Mouse (Mus musculus) neural tube, embryonic 15.5 days (tissue): ENCODE measurements around the gene Pacsin1. TPM values are rescaled to one million over a fixed set of nuclear protein-coding genes. Genes with fewer than 3 reads are reported as not detected.

ENCODE experiments used
- ATAC-seq: fragments of 200-750 bp; cut with Nextera tagmentation; 2 replicates; pipeline ENCODE4 v1.8.0; 2017; ENCODE audit warnings: mild to moderate bottlenecking, moderate TSS enrichment, moderate library complexity; ENCODE audit not compliant: low FRiP score
- H3K27ac ChIP-seq: fragments of 300-500 bp; sonication (generic); replicated peaks from 2 replicates; pipeline ENCODE4 v1.5.1; 2015; ENCODE audit warnings: mild to moderate bottlenecking, inconsistent platforms
- H3K27me3 ChIP-seq: fragments of 300-500 bp; sonication (generic); replicated peaks from 2 replicates; pipeline ENCODE4 v1.6.1; 2015; ENCODE audit warnings: inconsistent platforms
- H3K36me3 ChIP-seq: fragments of 300-500 bp; sonication (generic); 2 replicates; pipeline ENCODE4 v1.6.1; 2015; ENCODE audit warnings: inconsistent platforms
- H3K4me1 ChIP-seq: fragments of 300-500 bp; sonication (generic); 2 replicates; pipeline ENCODE4 v1.6.1; 2015; ENCODE audit warnings: inconsistent platforms
- H3K4me2 ChIP-seq: fragments of 300-500 bp; sonication (generic); 2 replicates; pipeline ENCODE4 v1.6.1; 2015; ENCODE audit warnings: inconsistent platforms, mild to moderate bottlenecking, moderate library complexity
- H3K4me3 ChIP-seq: fragments of 300-500 bp; sonication (generic); replicated peaks from 2 replicates; pipeline ENCODE4 v1.5.1; 2015; ENCODE audit warnings: mild to moderate bottlenecking, inconsistent platforms
- H3K9ac ChIP-seq: fragments of 300-500 bp; sonication (generic); replicated peaks from 2 replicates; pipeline ENCODE4 v1.6.1; 2015; ENCODE audit warnings: mild to moderate bottlenecking, inconsistent platforms
- H3K9me3 ChIP-seq: fragments of 300-500 bp; sonication (generic); replicated peaks from 2 replicates; pipeline ENCODE4 v1.6.1; 2016; ENCODE audit warnings: inconsistent platforms
- WGBS: fragments of 180-500 bp; shearing (Covaris S2); methylation state at CpG from one replicate; pipeline ENCODE4 v1.1.7; 2015; ENCODE audit warnings: mixed read lengths; 5-methylcytosine and 5-hydroxymethylcytosine counted together
- polyA plus RNA-seq: library from polyadenylated mRNA; unstranded; fragments of >200 nt; fragmentation: Nextera tagmentation; extraction: Ambion mirVana; gene quantifications from 2 replicates; pipeline ENCODE4 v1.2.1, GENCODE M21; 2015

The Pacsin1 gene
- 62.6 and 66.7 TPM in 2 replicates for polyA plus RNA-seq

DNA sequence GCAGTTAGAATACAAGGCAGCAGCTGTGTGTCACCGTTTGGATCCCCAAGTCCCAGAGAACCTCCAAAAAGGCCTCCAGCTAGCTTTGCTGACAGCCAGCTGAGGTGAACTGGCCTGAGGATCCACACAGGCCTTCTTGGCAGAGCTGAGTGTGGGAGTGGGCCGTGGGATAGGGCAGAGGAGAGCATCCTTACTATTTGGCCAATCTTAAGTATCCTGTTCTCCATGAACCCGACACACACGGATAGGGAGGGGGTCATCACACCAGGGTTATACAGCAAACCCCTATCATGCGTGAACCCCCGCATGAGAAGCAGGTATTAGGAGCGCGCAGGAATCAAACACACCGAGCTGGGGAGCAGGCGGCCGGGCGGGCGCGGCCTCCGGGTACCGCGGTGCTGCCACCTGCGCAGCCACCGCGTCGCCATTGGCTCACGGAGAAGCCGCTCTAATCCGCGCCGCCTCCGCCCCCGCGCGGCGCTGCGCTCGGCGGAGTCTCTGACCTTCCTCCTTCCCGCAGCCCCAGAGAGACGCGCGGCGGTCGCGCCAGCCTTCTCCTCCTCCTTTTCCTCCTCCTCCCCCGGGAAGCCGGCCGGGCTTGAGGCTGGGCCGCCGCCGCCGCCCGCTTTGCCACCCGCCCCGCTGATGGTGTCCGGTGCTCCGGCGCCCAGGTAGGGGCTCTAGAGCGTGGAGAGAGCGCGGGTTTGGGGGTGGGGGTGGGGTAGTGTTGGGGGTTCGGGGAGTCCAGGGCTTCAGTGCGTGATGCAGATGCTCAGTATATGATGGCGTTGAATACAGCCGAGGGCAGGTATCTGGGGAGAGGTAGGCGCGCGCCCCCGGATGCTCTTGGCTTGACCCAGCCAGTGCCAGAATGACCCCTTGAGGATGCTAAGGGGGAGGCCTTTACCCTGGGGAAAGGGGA, at the start of gene Pacsin1:
Gene Pacsin1 (plus strand): TSS at position 421 of the 922 bp plus-strand sequence.
- Histone ChIP-seq H3K27ac (peak within 1 kb of the TSS; percentile 77), H3K4me3 (peak within 1 kb of the TSS; percentile 69), H3K36me3 (no peaks in the 10 kb centered on the region), H3K4me2 (peak within 1 kb of the TSS; percentile 73), H3K9ac (peak within 1 kb of the TSS; percentile 81), H3K9me3 (no peaks in the 10 kb centered on the region), H3K27me3 (no peaks in the 10 kb centered on the region), H3K4me1 (peaks cover 29% of the 10 kb centered on the region)
- ATAC-seq = peak; percentile 89
- WGBS = 1% methylated on average over 49 of the region's 65 CpGs

DNA sequence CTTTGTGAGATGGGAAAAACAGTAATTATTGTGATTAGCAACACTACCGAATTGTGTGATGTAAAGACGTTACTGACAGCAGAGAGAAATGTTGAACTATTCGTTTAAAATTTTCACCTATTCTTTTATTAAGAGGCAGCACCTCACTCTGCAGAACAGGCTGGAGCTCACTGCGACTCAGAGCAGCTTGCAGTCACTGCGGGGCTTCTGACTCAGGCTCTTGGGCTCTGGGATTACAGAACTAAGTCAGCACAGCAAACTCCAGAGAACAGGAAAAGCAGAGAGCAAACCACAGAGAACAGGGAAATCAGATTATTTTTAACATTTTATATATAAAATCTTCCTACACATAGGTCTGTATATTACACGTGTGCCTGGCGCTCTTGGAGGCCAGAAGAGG, 45.7 kb upstream of the Pacsin1 start:
- Histone ChIP-seq H3K4me2 (no peak overlapping the region), H3K4me3 (no peak overlapping the region), H3K27ac (no peak overlapping the region; the same call in 1 of the 2 replicates), H3K9me3 (no peaks in the 10 kb centered on the region), H3K36me3 (peaks cover 4% of the 10 kb centered on the region; the same call in 1 of the 2 replicates), H3K27me3 (no peaks in the 10 kb centered on the region), H3K4me1 (peaks cover 65% of the 10 kb centered on the region), H3K9ac (no peak overlapping the region)
- no peak for ATAC-seq
- 86% methylated on average over 7 of the region's 7 CpGs for WGBS

DNA sequence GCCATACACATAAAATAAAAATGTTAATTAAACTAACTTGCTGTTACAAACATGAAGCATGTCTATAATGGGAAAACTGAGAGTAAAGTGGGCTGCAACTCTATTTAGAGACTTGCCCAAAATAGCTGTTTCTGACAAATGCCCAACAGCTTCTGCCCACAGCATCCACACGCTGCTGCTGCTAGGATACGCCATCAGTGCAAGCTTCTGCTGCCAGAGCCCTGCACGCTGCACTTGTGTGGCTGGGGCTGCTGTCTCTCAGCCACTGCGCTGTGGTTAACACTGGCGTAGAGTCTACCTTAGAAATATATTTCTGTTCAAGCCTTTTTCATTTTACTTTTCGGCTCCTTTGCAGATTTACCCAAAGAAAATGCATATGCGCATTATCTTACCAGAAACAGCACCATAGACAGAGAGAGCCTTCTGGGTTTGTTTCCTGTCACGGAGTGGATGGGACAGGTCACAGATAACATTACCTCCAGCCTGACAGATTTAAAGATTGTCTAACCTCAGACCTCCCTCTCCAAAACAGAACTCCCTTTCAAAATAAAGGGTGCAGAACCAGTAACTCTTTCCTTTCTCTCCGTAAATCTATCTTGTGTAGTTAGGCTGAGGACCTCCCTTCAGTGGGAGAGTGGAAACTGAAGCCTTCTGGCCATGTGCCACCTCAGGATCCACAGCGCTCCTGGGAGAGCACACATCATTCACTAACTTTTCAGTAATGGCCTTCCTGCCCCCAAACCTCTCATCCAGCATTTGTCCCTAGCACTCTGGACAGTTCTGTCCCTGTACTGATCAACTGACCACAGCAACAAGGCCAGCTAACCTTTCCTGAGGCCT, 44.4 kb upstream of the Pacsin1 start:
- H3K9me3 ChIP-seq = no peaks in the 10 kb centered on the region
- WGBS = 65% methylated on average over 10 of the region's 10 CpGs
- H3K36me3 ChIP-seq = peaks cover 4% of the 10 kb centered on the region; the same call in 1 of the 2 replicates
- no peak overlapping the region for H3K4me3 ChIP-seq
- no peak overlapping the region; the same call in 1 of the 2 replicates for H3K9ac ChIP-seq
- no peaks in the 10 kb centered on the region for H3K27me3 ChIP-seq
- no peak overlapping the region for H3K4me2 ChIP-seq
- H3K27ac ChIP-seq = peak overlapping the region; percentile 51
- H3K4me1 ChIP-seq = peaks cover 60% of the 10 kb centered on the region
- no peak for ATAC-seq

DNA sequence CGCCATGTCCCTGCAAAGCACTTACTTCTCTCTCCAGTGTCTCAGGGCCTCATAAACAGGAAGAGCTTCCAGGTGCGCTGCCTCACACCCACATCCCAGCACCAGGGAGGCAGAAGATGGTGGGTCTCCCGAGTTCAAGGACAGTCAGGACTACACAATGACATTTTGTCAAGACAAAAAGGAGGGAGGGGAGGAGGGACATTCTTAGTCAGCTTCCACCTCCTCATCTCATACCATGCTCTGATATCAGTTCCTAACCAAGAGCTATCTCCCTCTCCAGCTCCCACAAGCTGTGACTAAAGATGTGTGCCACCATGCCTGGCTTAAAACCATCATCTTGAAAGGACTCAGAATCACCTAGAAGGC, 43.8 kb upstream of the Pacsin1 start:
- Histone ChIP-seq H3K4me2 (no peak overlapping the region; the same call in 1 of the 2 replicates), H3K9ac (no peak overlapping the region), H3K27me3 (no peaks in the 10 kb centered on the region), H3K27ac (peak overlapping the region; percentile 4; the same call in 1 of the 2 replicates), H3K36me3 (peaks cover 5% of the 10 kb centered on the region; the same call in 1 of the 2 replicates), H3K4me1 (peaks cover 56% of the 10 kb centered on the region), H3K4me3 (no peak overlapping the region), H3K9me3 (no peaks in the 10 kb centered on the region)
- ATAC-seq = no peak
- WGBS = 65% methylated on average over 3 of the region's 3 CpGs

DNA sequence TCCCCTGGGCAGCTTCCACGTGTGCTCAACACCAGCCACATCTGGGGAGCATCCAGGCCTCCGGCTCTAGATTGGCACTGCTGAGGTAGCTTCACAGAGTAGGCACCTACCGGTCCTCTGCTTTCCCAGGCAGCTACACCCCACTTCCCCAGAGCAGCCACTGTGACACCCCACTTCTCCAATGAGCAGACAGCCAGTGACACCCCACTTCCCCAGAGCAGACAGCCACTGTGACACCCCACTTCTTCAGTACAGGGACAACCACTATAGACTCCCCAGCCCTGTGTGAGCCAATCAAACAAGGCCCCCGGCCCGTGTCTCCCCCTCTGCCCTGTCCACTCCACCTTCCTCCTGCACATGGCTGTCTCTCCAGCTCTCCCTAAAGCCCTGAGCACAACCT, 43.3 kb upstream of the Pacsin1 start:
- Histone ChIP-seq H3K4me1 (peaks cover 52% of the 10 kb centered on the region), H3K36me3 (peaks cover 7% of the 10 kb centered on the region; the same call in 1 of the 2 replicates), H3K27me3 (no peaks in the 10 kb centered on the region), H3K4me2 (no peak overlapping the region; the same call in 1 of the 2 replicates), H3K4me3 (no peak overlapping the region), H3K9ac (no peak overlapping the region), H3K9me3 (no peaks in the 10 kb centered on the region), H3K27ac (0 out of 2 replicates have a peak overlapping the region, but pooled peaks have one; percentile 4)
- no peak for ATAC-seq
- 81% methylated on average over 5 of the region's 5 CpGs for WGBS

DNA sequence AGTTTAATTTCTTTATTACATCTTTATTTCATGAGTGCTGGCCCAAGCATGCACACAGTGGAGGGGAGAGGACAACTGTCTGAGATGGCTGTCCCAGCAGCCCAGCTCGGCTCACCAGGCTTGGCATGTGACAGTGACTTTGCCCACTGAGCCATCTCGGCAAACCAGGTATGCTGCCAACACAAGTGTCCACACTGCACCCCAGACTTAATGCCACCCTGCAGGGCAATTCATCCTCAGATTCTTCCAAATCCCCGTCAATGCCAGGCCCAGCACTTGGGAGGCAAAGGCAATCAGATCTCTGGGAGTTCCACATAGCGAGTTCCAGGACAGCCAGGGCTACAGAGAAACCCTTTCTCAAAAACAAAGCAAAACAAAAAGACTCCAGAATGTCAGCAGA, 42.3 kb upstream of the Pacsin1 start:
- H3K27me3 ChIP-seq = no peaks in the 10 kb centered on the region
- no peak overlapping the region; the same call in 1 of the 2 replicates for H3K27ac ChIP-seq
- H3K36me3 ChIP-seq = peaks cover 11% of the 10 kb centered on the region; the same call in 1 of the 2 replicates
- WGBS = 61% methylated on average over 4 of the region's 4 CpGs
- ATAC-seq = no peak
- H3K9ac ChIP-seq = no peak overlapping the region
- H3K4me1 ChIP-seq = peaks cover 52% of the 10 kb centered on the region
- H3K9me3 ChIP-seq = no peaks in the 10 kb centered on the region
- no peak overlapping the region for H3K4me3 ChIP-seq
- no peak overlapping the region for H3K4me2 ChIP-seq

DNA sequence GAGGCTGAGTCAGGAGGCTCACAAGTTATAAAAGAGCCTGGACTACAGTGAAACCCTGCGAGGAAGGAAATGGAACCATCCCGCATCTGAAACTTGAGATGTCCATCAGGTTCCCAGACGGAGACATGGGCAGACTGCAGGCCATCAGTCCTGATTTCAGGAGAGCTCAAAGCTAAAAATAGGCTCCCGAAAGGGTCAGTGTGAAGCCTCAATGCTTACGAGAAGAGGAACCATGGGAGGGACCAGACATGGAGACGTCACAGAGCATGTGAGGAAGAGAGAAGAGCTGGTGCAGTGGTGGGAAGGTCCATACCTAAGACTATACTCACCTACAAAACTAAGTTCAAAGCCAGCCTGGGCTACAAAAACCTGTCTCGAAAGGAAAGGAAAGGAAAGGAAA, 39.9 kb upstream of the Pacsin1 start:
- H3K9ac ChIP-seq = no peak overlapping the region
- WGBS = 87% methylated on average over 7 of the region's 7 CpGs
- no peak for ATAC-seq
- no peak overlapping the region for H3K27ac ChIP-seq
- peaks cover 61% of the 10 kb centered on the region for H3K4me1 ChIP-seq
- no peak overlapping the region for H3K4me2 ChIP-seq
- no peak overlapping the region for H3K4me3 ChIP-seq
- H3K36me3 ChIP-seq = peaks cover 8% of the 10 kb centered on the region; the same call in 1 of the 2 replicates
- no peaks in the 10 kb centered on the region for H3K27me3 ChIP-seq
- H3K9me3 ChIP-seq = no peaks in the 10 kb centered on the region

DNA sequence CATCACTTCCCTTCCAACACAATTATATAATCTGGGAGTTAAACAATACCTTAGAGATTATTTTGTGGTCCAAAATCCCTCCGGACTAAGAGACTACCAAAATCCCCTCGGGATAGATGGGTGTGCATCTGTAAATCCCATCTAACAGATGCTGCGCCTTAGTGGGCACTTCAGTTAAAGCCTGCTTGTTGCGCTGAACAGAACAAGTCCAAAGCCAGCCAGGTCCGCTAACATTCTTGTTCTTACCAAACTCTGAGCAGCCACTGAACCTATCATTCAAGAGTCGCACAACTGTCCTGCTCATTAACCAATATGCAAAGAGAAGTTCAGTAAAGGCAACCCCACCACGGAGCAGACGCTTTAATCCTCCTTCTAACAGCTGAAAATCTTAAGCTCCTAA, 34.1 kb upstream of the Pacsin1 start:
- Histone ChIP-seq H3K27me3 (no peaks in the 10 kb centered on the region), H3K27ac (peak overlapping the region; percentile 99), H3K4me1 (peaks cover 43% of the 10 kb centered on the region), H3K9me3 (no peaks in the 10 kb centered on the region), H3K36me3 (peaks cover 8% of the 10 kb centered on the region; the same call in 1 of the 2 replicates), H3K4me3 (peak overlapping the region; percentile 82), H3K4me2 (peak overlapping the region; percentile 78), H3K9ac (peak overlapping the region; percentile 99)
- WGBS = 26% methylated on average over 8 of the region's 8 CpGs
- ATAC-seq = no peak

DNA sequence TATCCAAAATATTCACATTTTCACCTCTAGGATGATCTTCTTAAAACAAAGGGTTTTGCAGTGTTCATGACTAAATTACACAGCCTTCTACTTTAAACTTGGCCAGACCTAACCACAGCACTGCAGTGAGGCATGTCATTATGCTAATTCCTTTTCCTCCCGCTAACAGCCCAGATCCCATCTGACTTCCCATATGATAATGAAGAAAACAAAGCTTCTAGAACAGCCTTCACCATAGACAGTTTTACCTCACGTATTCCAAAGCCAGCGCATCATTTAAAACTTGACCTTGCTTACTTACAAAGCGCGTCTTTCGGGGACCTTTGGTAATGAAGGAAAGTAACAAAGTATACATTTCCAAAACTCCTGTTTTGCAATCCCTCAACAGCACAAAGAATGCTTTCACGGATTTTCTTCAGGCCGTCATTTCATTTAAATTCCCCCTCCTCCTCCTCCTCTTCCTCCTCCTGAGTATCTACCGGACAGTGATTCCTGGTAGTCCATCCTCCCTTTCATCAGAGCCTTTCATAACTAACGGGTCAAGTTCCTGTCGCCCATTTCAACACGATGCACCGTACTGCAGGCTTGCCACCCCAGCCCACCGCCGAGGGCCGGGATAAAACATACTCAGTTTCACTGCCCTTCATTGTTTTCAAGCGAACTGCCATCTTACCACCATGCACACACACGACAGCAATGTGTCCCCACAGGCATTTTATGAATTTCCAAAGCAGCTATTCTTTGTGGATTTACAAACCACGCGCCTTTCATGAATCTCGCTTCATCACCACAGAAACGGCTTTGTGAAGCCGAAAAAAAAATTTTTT, 33.4 kb upstream of the Pacsin1 start:
- H3K4me2 ChIP-seq = peak overlapping the region; percentile 78
- H3K4me1 ChIP-seq = peaks cover 43% of the 10 kb centered on the region
- peaks cover 6% of the 10 kb centered on the region; the same call in 1 of the 2 replicates for H3K36me3 ChIP-seq
- 2% methylated on average over 23 of the region's 23 CpGs for WGBS
- H3K27ac ChIP-seq = peak overlapping the region; percentile 99
- peak overlapping the region; percentile 99 for H3K9ac ChIP-seq
- H3K27me3 ChIP-seq = no peaks in the 10 kb centered on the region
- no peaks in the 10 kb centered on the region for H3K9me3 ChIP-seq
- ATAC-seq = no peak
- peak overlapping the region; percentile 82 for H3K4me3 ChIP-seq

DNA sequence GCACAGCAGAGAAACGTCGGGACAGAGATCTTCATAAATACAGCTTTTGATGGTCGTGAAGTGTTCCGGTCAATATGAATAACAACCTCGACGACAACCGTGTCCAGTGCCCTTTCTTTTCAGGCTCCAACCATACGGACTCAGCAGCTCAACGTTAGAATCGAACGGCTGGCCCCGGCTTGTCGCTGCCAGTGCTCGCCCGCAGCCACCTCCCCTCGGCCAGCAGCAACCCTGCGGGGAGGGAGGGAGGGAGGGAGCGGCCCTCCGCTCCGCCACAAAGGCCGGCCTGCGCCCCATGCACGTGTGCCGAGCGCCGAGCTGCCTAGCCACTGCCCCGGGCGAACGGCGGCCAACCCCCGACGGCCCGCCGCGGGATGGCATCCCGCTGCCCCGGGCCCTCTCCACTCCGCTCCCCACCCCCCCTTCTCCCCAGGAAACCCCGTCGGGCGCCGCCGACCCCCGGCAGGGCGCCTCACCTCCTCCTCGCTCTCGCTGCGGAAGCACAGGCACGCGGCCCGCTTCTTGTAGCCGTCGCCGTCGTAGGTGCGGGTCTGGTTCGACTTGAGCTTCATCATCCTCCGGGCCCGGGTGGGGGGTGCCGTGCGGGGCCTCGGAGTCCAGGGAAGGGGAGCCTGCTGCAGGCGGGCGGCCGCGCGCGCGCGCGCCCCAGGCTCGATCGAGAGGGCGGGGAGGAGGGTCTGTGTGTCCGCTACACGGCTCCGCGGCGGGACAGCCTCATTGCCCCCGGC, 32.5 kb upstream of the Pacsin1 start:
- Histone ChIP-seq H3K27ac (peak overlapping the region; percentile 99), H3K4me2 (peak overlapping the region; percentile 78)
- WGBS = under 1% methylated on average over 80 of the region's 80 CpGs

More for the DNA sequence above, 32.5 kb upstream of the Pacsin1 start:
- Histone ChIP-seq H3K9me3 (no peaks in the 10 kb centered on the region), H3K4me3 (peak overlapping the region; percentile 82), H3K4me1 (peaks cover 43% of the 10 kb centered on the region), H3K36me3 (peaks cover 2% of the 10 kb centered on the region; the same call in 1 of the 2 replicates), H3K27me3 (no peaks in the 10 kb centered on the region), H3K9ac (peak overlapping the region; percentile 99)
- peak; percentile 55 for ATAC-seq
